Comparison of ENCODE assay signal across 39 mouse cellular contexts in genomic region chr5:92252031-92252430, GRCm38 (mm10). TPM values are rescaled to one million over a fixed set of nuclear protein-coding genes. Genes with fewer than 3 reads are reported as not detected.
DNase-seq lines count a peak whose midpoint lies in the region; ATAC-seq and TF ChIP-seq lines count a peak whose summit lies in the region.
"Had no signal": no experiment of that assay in that cellular context is flagged by ENCODE, and none has a peak within 500 bp of the region (broad histone marks: within the 10 kb centered on the region; RNA-seq: fewer than 3 reads in every experiment).

No protein-coding gene starts in this region.

- no peak for TF ChIP-seq POLR2A in MEL (IDR thresholded peaks at IDR 0.05; ENCODE audit: control insufficient read depth in 1 of 2, insufficient read depth in 1 of 2, low read depth in 1 of 2, low read length in 2 of 2, poor library complexity in 1 of 2)

- H3K27me3 ChIP-seq in hindbrain, postnatal 0 days (ENCODE audit: insufficient read depth, low read length): no peaks in the 10 kb centered on the region
- H3K27me3 ChIP-seq in hindbrain, embryonic 10.5 days (ENCODE audit: insufficient read depth, poor library complexity, severe bottlenecking): no peaks in the 10 kb centered on the region
- no peaks in the 10 kb centered on the region for H3K27me3 ChIP-seq in MEL (ENCODE audit: control insufficient read depth in 1 of 2, insufficient read depth in 2 of 2, low read length in 2 of 2)
- H3K27me3 ChIP-seq: CH12.LX; embryonic facial prominence, embryonic 15.5 days; hindbrain, embryonic 13.5 days; Patski had no signal

- no peaks in the 10 kb centered on the region for H3K4me1 ChIP-seq in hindbrain, postnatal 0 days (ENCODE audit: insufficient read depth, low read length)
- peaks cover 16% of the 10 kb centered on the region for H3K4me1 ChIP-seq in hindbrain, embryonic 10.5 days (replicated peaks)
- no peaks in the 10 kb centered on the region for H3K4me1 ChIP-seq in MEL (ENCODE audit: control insufficient read depth in 1 of 2, insufficient read depth in 2 of 2, low read length in 2 of 2)
- H3K4me1 ChIP-seq: embryonic facial prominence, embryonic 15.5 days had no signal

- no peak overlapping the region for H3K27ac ChIP-seq in hindbrain, postnatal 0 days
- no peak overlapping the region for H3K27ac ChIP-seq in hindbrain, embryonic 10.5 days
- H3K27ac ChIP-seq in MEL (ENCODE audit: control insufficient read depth, low read depth, low read length): no peak overlapping the region
- H3K27ac ChIP-seq: embryonic facial prominence, embryonic 12.5 days; embryonic facial prominence, embryonic 15.5 days; gastrocnemius, adult 2 months; hindbrain, embryonic 13.5 days had no signal

- 91% methylated on average over 6 of the region's 6 CpGs for WGBS in hindbrain, postnatal 0 days
- 91% methylated on average over 6 of the region's 6 CpGs for WGBS in hindbrain, embryonic 10.5 days

- TF ChIP-seq CTCF in hindbrain, postnatal 0 days (IDR thresholded peaks at IDR 0.05; ENCODE audit: low read depth): 0 out of 2 replicates have a peak, but pooled peaks have one; percentile 7
- TF ChIP-seq CTCF in MEL (IDR thresholded peaks at IDR 0.05 in 2 of 3, conservative IDR thresholded peaks at IDR 0.05 in 1 of 3; ENCODE audit: control insufficient read depth in 1 of 3, insufficient read depth in 1 of 3, low read depth in 2 of 3, low read length in 3 of 3, poor library complexity in 1 of 3, severe bottlenecking in 1 of 3): peak; percentile 20 to 46 (median 27); a peak in 4 of 6 replicates

- no peak overlapping the region for H3K9ac ChIP-seq in hindbrain, postnatal 0 days (replicated peaks; ENCODE audit: low read length)
- no peak overlapping the region for H3K9ac ChIP-seq in MEL (ENCODE audit: control insufficient read depth, low read depth, low read length, poor library complexity, severe bottlenecking)
- H3K9ac ChIP-seq: embryonic facial prominence, embryonic 12.5 days; embryonic facial prominence, embryonic 15.5 days had no signal

- TF ChIP-seq RAD21 in MEL (IDR thresholded peaks at IDR 0.05; ENCODE audit: low read depth, low read length): peak; percentile 30

- no peaks in the 10 kb centered on the region for H3K36me3 ChIP-seq in hindbrain, postnatal 0 days (ENCODE audit: insufficient read depth, low read length)
- H3K36me3 ChIP-seq in hindbrain, embryonic 10.5 days: no peaks in the 10 kb centered on the region
- H3K36me3 ChIP-seq in MEL (ENCODE audit: control insufficient read depth in 1 of 2, insufficient read depth in 2 of 2, low read length in 2 of 2): no peaks in the 10 kb centered on the region
- H3K36me3 ChIP-seq: embryonic facial prominence, embryonic 12.5 days; embryonic facial prominence, embryonic 15.5 days; hindbrain, embryonic 13.5 days had no signal

- ATAC-seq in hindbrain, postnatal 0 days: no peak
- ATAC-seq in megakaryocyte-erythroid progenitor cell, adult 5-6 weeks (replicated peaks; ENCODE audit: low FRiP score, low TSS enrichment, poor library complexity, severe bottlenecking): 0 out of 2 replicates have a peak, but pooled peaks have one; percentile 49
- ATAC-seq: activated CD4-positive, CD25-positive, alpha-beta regulatory T cell, adult 4 months; inflammation-experienced regulatory T-cells, adult 6 months; Patski had no signal

- H3K4me3 ChIP-seq in hindbrain, postnatal 0 days (ENCODE audit: low read length): no peak overlapping the region
- no peak overlapping the region for H3K4me3 ChIP-seq in hindbrain, embryonic 10.5 days
- no peak overlapping the region for H3K4me3 ChIP-seq in MEL (ENCODE audit: control insufficient read depth in 1 of 2, insufficient read depth in 1 of 2, low read depth in 2 of 2, low read length in 2 of 2)
- H3K4me3 ChIP-seq: embryonic facial prominence, embryonic 12.5 days; embryonic facial prominence, embryonic 15.5 days; gastrocnemius, adult 2 months had no signal

- H3K79me2 ChIP-seq in MEL (ENCODE audit: control insufficient read depth, insufficient read depth, low read length, poor library complexity): no peaks in the 10 kb centered on the region

- no peak for TF ChIP-seq EP300 in MEL (IDR thresholded peaks at IDR 0.05; ENCODE audit: low read depth in 1 of 2, low read length in 2 of 2)

- no peak overlapping the region for H3K4me2 ChIP-seq in hindbrain, postnatal 0 days (ENCODE audit: low read depth, low read length)

- no peak for DNase-seq in hindbrain, postnatal 0 days (ENCODE audit: low spot score)
- no peak for DNase-seq in hindbrain, embryonic 10.5 days (ENCODE audit: low spot score)
- peak; percentile 11 for DNase-seq in A20 (ENCODE audit: low read depth, low spot score)
- peak; percentile 37 for DNase-seq in MEL (ENCODE audit: low read depth, low spot score)
- no peak for DNase-seq in spleen, postnatal 4 days (ENCODE audit: low spot score in 2 of 2)
- no peak for DNase-seq in retina, embryonic 14.5 days (ENCODE audit: low spot score)
- no peak for DNase-seq in cerebellum, postnatal 25 days
- DNase-seq: adrenal gland, adult 8-10 months; adrenal gland, postnatal 25 days; B cell, adult 2 months; cerebellum, adult 11-12 months; cerebellum, adult 8-10 months; cerebellum, postnatal 10 days; forebrain, postnatal 0 days; gastrocnemius, adult 2 months; gastrocnemius, postnatal 14 days; heart, adult 11 months had no signal

- 0 out of 2 replicates have a peak, but pooled peaks cover 5% of the 10 kb centered on the region for H3K9me3 ChIP-seq in hindbrain, postnatal 0 days (ENCODE audit: low read length)
- 0 out of 2 replicates have a peak, but pooled peaks cover 8% of the 10 kb centered on the region for H3K9me3 ChIP-seq in hindbrain, embryonic 10.5 days
- H3K9me3 ChIP-seq in MEL (replicated peaks; ENCODE audit: insufficient read depth, low read length): no peaks in the 10 kb centered on the region
- H3K9me3 ChIP-seq: embryonic facial prominence, embryonic 12.5 days; hindbrain, embryonic 13.5 days had no signal

TF ChIP-seq in MEL, 35 proteins besides CTCF, POLR2A, EP300 and RAD21 (continues in another document):
- TF ChIP-seq SMC3 (IDR thresholded peaks at IDR 0.05; ENCODE audit: low read depth, low read length) (peak; percentile 48), USF1 (IDR thresholded peaks at IDR 0.05; ENCODE audit: low read depth, low read length) (no peak), MYB (IDR thresholded peaks at IDR 0.05; ENCODE audit: low read depth, low read length) (no peak), ZC3H11A (IDR thresholded peaks at IDR 0.05; ENCODE audit: low read depth, low read length) (peak; percentile 23; the same call in 1 of the 2 replicates), TAL1 (IDR thresholded peaks at IDR 0.05; ENCODE audit: low read length) (no peak), NELFE (IDR thresholded peaks at IDR 0.05; ENCODE audit: low read depth, low read length) (no peak), ETS1 (IDR thresholded peaks at IDR 0.05; ENCODE audit: low read depth, low read length) (no peak), MAZ (IDR thresholded peaks at IDR 0.05; ENCODE audit: low read depth, low read length) (no peak), ELF1 (IDR thresholded peaks at IDR 0.05; ENCODE audit: low read depth, low read length) (no peak), HCFC1 (IDR thresholded peaks at IDR 0.05; ENCODE audit: low read depth, low read length) (no peak), USF2 (IDR thresholded peaks at IDR 0.05; ENCODE audit: borderline replicate concordance in 1 of 2, insufficient read depth in 1 of 2, low read depth in 1 of 2, low read length in 2 of 2) (no peak)

RNA-seq across cellular contexts. Expression of gene Ppef2, which starts 4.0 kb away (rescaled TPM):
- 1.5 and 3.5 TPM in 2 replicates for total RNA-seq in hindbrain, postnatal 0 days (2014; rRNA removed)
- polyA plus RNA-seq in hindbrain, postnatal 0 days (2015; fragmentation: Nextera tagmentation; extraction: Ambion mirVana): 0.35 and 0.43 TPM in 2 replicates
- 0.16 and 0.22 TPM in 2 replicates for polyA plus RNA-seq in hindbrain, embryonic 10.5 days (2016; fragmentation: Nextera tagmentation; extraction: Ambion mirVana)
- total RNA-seq in MEL (2012; rRNA removed): 0.04 TPM in 1 of 2 replicates, not detected in the other
- under 1 TPM in 1 of 2 experiments, not detected in 1; 0.08 TPM for polyA plus RNA-seq in MEL (2012; ENCODE audit: insufficient read depth in 1 of 2, insufficient read length in 2 of 2, low read depth in 1 of 2, low replicate concordance in 2 of 2, missing spikeins in 1 of 2)
- total RNA-seq in megakaryocyte-erythroid progenitor cell, adult 5-6 weeks (2014; fragmentation: Nextera tagmentation): not detected in 2 replicates
- total RNA-seq in megakaryocyte-erythroid progenitor cell, adult 5-6 weeks (2017): not detected in 2 replicates
- total RNA-seq: common myeloid progenitor, adult 5-6 weeks; gastrocnemius, adult 2 months; heart, adult 8-10 months; hematopoietic stem cell, adult 5-6 weeks had no signal
- polyA plus RNA-seq: forebrain, embryonic 11.5 days; heart, embryonic 14.5 days; heart, postnatal 0 days had no signal

RNA-seq across cellular contexts. Expression of gene Naaa, which starts 25.9 kb away (rescaled TPM):
- total RNA-seq in hindbrain, postnatal 0 days (2014; rRNA removed): 28.9 and 44.9 TPM in 2 replicates
- 29.1 TPM in 2 replicates for polyA plus RNA-seq in hindbrain, postnatal 0 days (2015; fragmentation: Nextera tagmentation; extraction: Ambion mirVana)
- polyA plus RNA-seq in hindbrain, embryonic 10.5 days (2016; fragmentation: Nextera tagmentation; extraction: Ambion mirVana): 3.8 and 5.7 TPM in 2 replicates
- 2.2 TPM in 2 replicates for total RNA-seq in MEL (2012; rRNA removed)
- 1 to 10 TPM in 1 of 2 experiments, not detected in 1; 6.7 TPM for polyA plus RNA-seq in MEL (2012; ENCODE audit: insufficient read depth in 1 of 2, insufficient read length in 2 of 2, low read depth in 1 of 2, low replicate concordance in 2 of 2, missing spikeins in 1 of 2)
- total RNA-seq in megakaryocyte-erythroid progenitor cell, adult 5-6 weeks (2014; fragmentation: Nextera tagmentation): 1.1 and 2.9 TPM in 2 replicates
- total RNA-seq in megakaryocyte-erythroid progenitor cell, adult 5-6 weeks (2017): 2.1 and 5.6 TPM in 2 replicates

RNA-seq across cellular contexts. Expression of gene U90926, which starts 36.8 kb away (rescaled TPM):
- not detected in 2 replicates for total RNA-seq in hindbrain, postnatal 0 days (2014; rRNA removed)
- not detected in 2 replicates for polyA plus RNA-seq in hindbrain, postnatal 0 days (2015; fragmentation: Nextera tagmentation; extraction: Ambion mirVana)
- polyA plus RNA-seq in hindbrain, embryonic 10.5 days (2016; fragmentation: Nextera tagmentation; extraction: Ambion mirVana): not detected in 2 replicates
- not detected in 2 replicates for total RNA-seq in MEL (2012; rRNA removed)
- polyA plus RNA-seq in MEL (2012; ENCODE audit: insufficient read depth in 1 of 2, insufficient read length in 2 of 2, low read depth in 1 of 2, low replicate concordance in 2 of 2, missing spikeins in 1 of 2): not detected
- not detected in 2 replicates for total RNA-seq in megakaryocyte-erythroid progenitor cell, adult 5-6 weeks (2014; fragmentation: Nextera tagmentation)
- total RNA-seq in megakaryocyte-erythroid progenitor cell, adult 5-6 weeks (2017): not detected in 2 replicates
- total RNA-seq: adrenal gland, adult 8-10 months; adrenal gland, postnatal 25 days; CH12.LX; common myeloid progenitor, adult 5-6 weeks; ES-E14; forebrain, postnatal 0 days; gastrocnemius, adult 2 months; gastrocnemius, postnatal 14 days; gastrocnemius, postnatal 4 days; heart, adult 8-10 months; heart, postnatal 25 days; hematopoietic stem cell, adult 5-6 weeks had no signal
- polyA plus RNA-seq: activated CD4-positive, CD25-positive, alpha-beta regulatory T cell, adult 4 months; brain, embryonic 14.5 days; embryonic facial prominence, embryonic 12.5 days; embryonic facial prominence, embryonic 15.5 days; forebrain, embryonic 11.5 days; forebrain, embryonic 14.5 days; forebrain, postnatal 0 days; frontal cortex, adult 2 months; heart, embryonic 11.5 days; heart, embryonic 14.5 days; heart, postnatal 0 days; hindbrain, embryonic 13.5 days; hindbrain, embryonic 16.5 days; inflammation-experienced regulatory T-cells, adult 6 months had no signal

RNA-seq across cellular contexts. Expression of gene Sdad1, which starts 58.2 kb away (rescaled TPM):
- 27.3 and 28.3 TPM in 2 replicates for total RNA-seq in hindbrain, postnatal 0 days (2014; rRNA removed)
- polyA plus RNA-seq in hindbrain, postnatal 0 days (2015; fragmentation: Nextera tagmentation; extraction: Ambion mirVana): 30.6 and 30.7 TPM in 2 replicates
- 35.3 and 53.7 TPM in 2 replicates for polyA plus RNA-seq in hindbrain, embryonic 10.5 days (2016; fragmentation: Nextera tagmentation; extraction: Ambion mirVana)
- 70.9 and 72.4 TPM in 2 replicates for total RNA-seq in MEL (2012; rRNA removed)
- polyA plus RNA-seq in MEL (2012; ENCODE audit: insufficient read depth in 1 of 2, insufficient read length in 2 of 2, low read depth in 1 of 2, low replicate concordance in 2 of 2, missing spikeins in 1 of 2): 10 to 100 TPM in 1 of 2 experiments, not detected in 1; 73.0 TPM
- total RNA-seq in megakaryocyte-erythroid progenitor cell, adult 5-6 weeks (2014; fragmentation: Nextera tagmentation): 51.6 and 66.7 TPM in 2 replicates
- 91.7 and 93.5 TPM in 2 replicates for total RNA-seq in megakaryocyte-erythroid progenitor cell, adult 5-6 weeks (2017)

Comparison
In these comparisons a context has a peak if more than half of its experiments do, and no peak if none do; other contexts are left out.
1. DNase-seq: peak in A20 (single experiment) and MEL (single experiment); none in hindbrain, postnatal 0 days (single experiment), hindbrain, embryonic 10.5 days (single experiment), spleen, postnatal 4 days (0 of 2), retina, embryonic 14.5 days (single experiment) and cerebellum, postnatal 25 days (0 of 2).